Mouse (Mus musculus): ENCODE measurements at regions not wholly inside any gene's neighbourhood (a gene's known extent, or its start where the extent isn't known, plus 50 kb on each side); places are given as distances from the start of the nearest gene placed in this dataset.
A peak's percentile ranks its signal among the peaks of the same experiment; 100 is the strongest.

- H3K27ac ChIP-seq, result peak overlapping the region; percentile 20; the same call in 1 of the 2 replicates
- H3K4me1 ChIP-seq, result 0 out of 2 replicates have a peak, but pooled peaks cover 4% of the 10 kb centered on the region
- H3K36me3 ChIP-seq, result no peaks in the 10 kb centered on the region
- no peak overlapping the region for H3K4me2 ChIP-seq (replicated peaks)
- WGBS, result 23% methylated on average over 6 of the region's 6 CpGs
- ATAC-seq (ENCODE audit: insufficient number of reproducible peaks, insufficient read depth, low FRiP score, low TSS enrichment), result peak; percentile 74
- H3K9ac ChIP-seq, result no peak overlapping the region
- H3K9me3 ChIP-seq, result no peaks in the 10 kb centered on the region
- H3K4me3 ChIP-seq, result no peak overlapping the region
- no peaks in the 10 kb centered on the region for H3K27me3 ChIP-seq
Observed at GRCm38 (mm10) chr5:78284456-78285199, 876.8 kb upstream of the Igfbp7 start.

- Histone ChIP-seq H3K4me2 (replicated peaks) (no peak overlapping the region), H3K9ac (no peak overlapping the region), H3K4me1 (no peaks in the 10 kb centered on the region), H3K27me3 (no peaks in the 10 kb centered on the region), H3K27ac (no peak overlapping the region), H3K36me3 (no peaks in the 10 kb centered on the region), H3K9me3 (no peaks in the 10 kb centered on the region), H3K4me3 (no peak overlapping the region)
- WGBS, result 91% methylated on average over 3 of the region's 3 CpGs
- ATAC-seq (ENCODE audit: insufficient number of reproducible peaks, insufficient read depth, low FRiP score, low TSS enrichment), result no peak
Observed at GRCm38 (mm10) chr5:78251491-78251890, 843.6 kb upstream of the Igfbp7 start.

- no peak overlapping the region for H3K4me2 ChIP-seq (replicated peaks)
- no peaks in the 10 kb centered on the region for H3K4me1 ChIP-seq
- no peaks in the 10 kb centered on the region for H3K9me3 ChIP-seq
- ATAC-seq (ENCODE audit: insufficient number of reproducible peaks, insufficient read depth, low FRiP score, low TSS enrichment), result no peak
- no peak overlapping the region for H3K27ac ChIP-seq
- H3K4me3 ChIP-seq, result no peak overlapping the region
- no peak overlapping the region for H3K9ac ChIP-seq
- WGBS, result 58% methylated on average over 1 of the region's 1 CpGs
- H3K27me3 ChIP-seq, result no peaks in the 10 kb centered on the region
- H3K36me3 ChIP-seq, result no peaks in the 10 kb centered on the region
Observed at GRCm38 (mm10) chr5:78213696-78214095, 805.9 kb upstream of the Igfbp7 start.
